Mouse (Mus musculus) liver, embryonic 11.5 days (tissue): ENCODE data around the gene Tssk2. TPM values are rescaled to one million over a fixed set of nuclear protein-coding genes. Genes with fewer than 3 reads are reported as not detected.

ENCODE experiments used
- ATAC-seq: fragments of 200-750 bp; cut with Nextera tagmentation; replicated peaks from 2 replicates; pipeline ENCODE4 v1.8.0; 2017; ENCODE audit warnings: moderate number of reproducible peaks, mild to moderate bottlenecking, moderate TSS enrichment, moderate library complexity; ENCODE audit not compliant: low FRiP score
- DNase-seq: peaks from one replicate; pipeline ENCODE4 v3.0.0-alpha.2; 2017; ENCODE audit warnings: low spot score
- H3K27ac ChIP-seq: fragments of 300-500 bp; sonication (generic); 2 replicates; pipeline ENCODE4 v1.5.1; 2014; ENCODE audit warnings: mild to moderate bottlenecking, low read depth, low read length, control low read depth
- H3K27me3 ChIP-seq: fragments of 300-500 bp; sonication (generic); replicated peaks from 2 replicates; pipeline ENCODE4 v1.6.1; 2014; ENCODE audit warnings: low read length, mixed read lengths; ENCODE audit not compliant: control insufficient read depth, insufficient read depth
- H3K36me3 ChIP-seq: fragments of 300-500 bp; sonication (generic); 2 replicates; pipeline ENCODE4 v1.6.1; 2014; ENCODE audit warnings: mild to moderate bottlenecking, low read length, moderate library complexity, mixed read lengths; ENCODE audit not compliant: control insufficient read depth, insufficient read depth
- H3K4me1 ChIP-seq: fragments of 300-500 bp; sonication (generic); replicated peaks from 2 replicates; pipeline ENCODE4 v1.6.1; 2014; ENCODE audit warnings: low read length, mixed read lengths; ENCODE audit not compliant: control insufficient read depth, insufficient read depth
- H3K4me2 ChIP-seq: fragments of 300-500 bp; sonication (generic); 2 replicates; pipeline ENCODE4 v1.6.1; 2014; ENCODE audit warnings: mild to moderate bottlenecking, control low read depth, moderate library complexity
- H3K4me3 ChIP-seq: fragments of 300-500 bp; sonication (generic); 2 replicates; pipeline ENCODE4 v1.5.1; 2014; ENCODE audit warnings: low read depth, low read length, control low read depth
- H3K9ac ChIP-seq: fragments of 300-500 bp; sonication (generic); 2 replicates; pipeline ENCODE4 v1.6.1; 2014; ENCODE audit warnings: low read depth, low read length, control low read depth
- H3K9me3 ChIP-seq: fragments of 300-500 bp; sonication (generic); 2 replicates; pipeline ENCODE4 v1.6.1; 2016; ENCODE audit warnings: low read length, inconsistent platforms, mixed read lengths; ENCODE audit not compliant: control insufficient read depth
- WGBS: fragments of 180-500 bp; shearing (Covaris S2); extraction: QIAGEN DNeasy Blood & Tissue Kit; methylation state at CpG from one replicate; pipeline ENCODE4 v1.1.7; 2014; 5-methylcytosine and 5-hydroxymethylcytosine counted together
- polyA plus RNA-seq: library from polyadenylated mRNA; unstranded; fragments of >200 nt; fragmentation: Nextera tagmentation; extraction: Ambion mirVana; gene quantifications from 2 replicates; pipeline ENCODE4 v1.2.1, GENCODE M21; 2014

The Tssk2 gene
- polyA plus RNA-seq, 1 experiment from 2014 or later = 0.12 TPM

- Histone ChIP-seq H3K27ac (peak overlapping the region; percentile 94; the same call in 1 of the 2 replicates), H3K9me3 (no peaks in the 10 kb centered on the region), H3K4me2 (peak overlapping the region; percentile 98), H3K9ac (peak overlapping the region; percentile 30), H3K4me3 (peak overlapping the region; percentile 88; the same call in 1 of the 2 replicates), H3K4me1 (peaks cover 20% of the 10 kb centered on the region), H3K36me3 (peaks cover 6% of the 10 kb centered on the region; the same call in 1 of the 2 replicates), H3K27me3 (peaks cover 24% of the 10 kb centered on the region)
- ATAC-seq = no peak
- DNase-seq = no peak
- 14% methylated on average over 20 of the region's 20 CpGs for WGBS
These were observed 22.1 kb downstream of the Tssk2 start for GRCm38 (mm10) chr16:17920586-17920985.

DNA sequence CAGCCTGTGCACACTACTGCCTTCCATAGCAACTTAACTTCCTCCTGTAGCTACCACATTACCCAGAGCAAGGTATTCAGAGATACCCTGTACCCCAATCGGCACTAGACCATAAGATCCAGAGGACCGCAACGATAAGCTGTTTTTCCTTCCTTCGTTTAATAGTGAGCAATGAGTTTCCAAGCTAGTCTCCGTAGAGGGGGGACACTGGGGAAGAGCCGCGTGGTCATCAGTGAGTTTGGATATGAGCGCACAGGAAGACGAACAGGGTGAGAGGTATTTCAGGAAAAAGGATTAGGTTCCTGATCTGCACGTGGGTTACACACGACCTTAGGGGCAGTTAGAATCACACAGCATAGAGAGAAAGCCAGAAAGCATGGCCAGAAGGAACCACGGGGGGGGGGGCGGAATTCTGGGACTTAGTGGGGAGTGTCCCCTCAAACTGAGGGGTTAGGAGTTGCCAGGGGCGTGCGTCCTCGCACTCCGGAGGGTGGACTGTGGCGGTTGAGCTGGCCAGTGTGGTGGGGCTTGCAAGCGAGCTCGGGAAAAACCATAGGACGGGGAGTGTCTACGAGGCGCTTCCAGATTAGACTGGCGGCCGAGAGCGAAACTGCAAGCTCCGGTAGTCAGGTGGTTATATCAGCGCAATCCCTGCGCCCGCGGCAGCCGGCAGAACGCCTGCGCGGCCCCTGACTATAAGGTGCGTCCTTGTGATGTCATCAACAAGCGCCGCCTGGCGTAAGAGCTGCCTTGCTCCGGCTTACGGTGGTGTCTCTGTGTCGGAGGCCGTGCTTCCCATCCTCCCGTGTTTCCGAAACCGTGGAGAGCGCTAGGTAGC is 23.1 kb downstream of the Tssk2 start:
- Histone ChIP-seq H3K27me3 (peaks cover 14% of the 10 kb centered on the region), H3K4me3 (peak overlapping the region; percentile 88), H3K9me3 (no peaks in the 10 kb centered on the region), H3K4me2 (peak overlapping the region; percentile 98), H3K9ac (peak overlapping the region; percentile 96), H3K4me1 (peaks cover 23% of the 10 kb centered on the region), H3K27ac (peak overlapping the region; percentile 94), H3K36me3 (peaks cover 13% of the 10 kb centered on the region)
- ATAC-seq = peak; percentile 93
- DNase-seq = peak; percentile 92
- WGBS = 2% methylated on average over 47 of the region's 47 CpGs

DNA sequence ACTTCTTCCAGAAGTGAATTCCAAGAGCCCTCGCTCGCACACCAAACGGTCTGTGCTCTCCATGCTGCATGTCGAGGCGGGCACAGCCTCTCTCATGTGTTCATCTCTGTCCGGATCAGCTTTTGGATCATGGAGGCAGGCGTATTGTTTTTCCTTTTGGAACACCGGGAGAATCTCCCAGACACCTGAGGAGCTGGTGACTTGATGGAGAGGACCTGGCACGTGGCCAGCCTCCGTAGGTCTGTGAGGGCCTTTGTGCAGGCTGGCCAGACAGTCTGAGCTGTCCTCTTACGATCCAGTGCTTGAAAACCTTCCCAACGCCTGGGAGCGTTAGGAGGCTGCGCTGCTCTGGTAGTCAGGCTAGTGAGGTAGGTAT is 23.7 kb downstream of the Tssk2 start:
- H3K4me2 ChIP-seq = peak overlapping the region; percentile 98
- H3K36me3 ChIP-seq = peaks cover 13% of the 10 kb centered on the region
- peaks cover 28% of the 10 kb centered on the region for H3K4me1 ChIP-seq
- WGBS = 1% methylated on average over 14 of the region's 14 CpGs
- peaks cover 9% of the 10 kb centered on the region for H3K27me3 ChIP-seq
- ATAC-seq (no peak), DNase-seq (no peak)
- H3K9me3 ChIP-seq = no peaks in the 10 kb centered on the region
- peak overlapping the region; percentile 96 for H3K9ac ChIP-seq
- H3K27ac ChIP-seq = peak overlapping the region; percentile 94
- peak overlapping the region; percentile 88 for H3K4me3 ChIP-seq

- H3K27me3 ChIP-seq = no peaks in the 10 kb centered on the region
- ATAC-seq (peak; percentile 31), DNase-seq (no peak)
- peaks cover 23% of the 10 kb centered on the region for H3K4me1 ChIP-seq
- peak overlapping the region; percentile 98 for H3K27ac ChIP-seq
- peak overlapping the region; percentile 91 for H3K4me3 ChIP-seq
- WGBS = under 1% methylated on average over 72 of the region's 72 CpGs
- peak overlapping the region; percentile 88 for H3K9ac ChIP-seq
- no peaks in the 10 kb centered on the region for H3K9me3 ChIP-seq
- H3K36me3 ChIP-seq = peaks cover 13% of the 10 kb centered on the region
- H3K4me2 ChIP-seq = peak overlapping the region; percentile 95
These were observed 29.1 kb downstream of the Tssk2 start for GRCm38 (mm10) chr16:17927351-17928082.

DNA sequence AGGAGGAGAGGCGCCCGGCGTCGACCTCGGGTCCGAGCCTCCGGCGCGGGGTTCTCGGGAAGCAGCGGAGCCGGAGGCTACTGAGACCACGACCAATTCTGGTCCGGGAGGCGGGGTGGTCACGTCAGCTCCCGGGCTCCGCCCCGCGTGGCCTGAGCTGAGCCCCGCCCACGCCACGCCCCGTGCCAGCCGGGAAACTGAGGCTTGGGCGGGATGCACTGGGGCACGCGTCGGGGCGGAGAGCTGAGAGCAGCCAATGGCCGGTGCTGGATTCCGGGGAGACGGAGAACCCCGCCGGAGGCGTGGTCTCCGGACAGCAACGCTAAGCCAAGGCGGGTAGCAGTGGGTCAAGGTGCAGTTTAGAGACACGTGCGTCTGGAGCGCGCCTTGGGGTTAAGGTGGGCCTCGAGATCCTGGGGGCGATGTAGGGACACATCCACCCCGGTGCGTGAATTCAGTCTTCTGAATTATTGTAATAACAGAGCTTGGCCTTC is 29.7 kb downstream of the Tssk2 start, which contains the start of gene Slc25a1:
TSS of gene Slc25a1 (minus strand) at position 133 of the 494 bp plus-strand sequence.
- peak within 1 kb of the TSS; percentile 95 for H3K4me2 ChIP-seq
- under 1% methylated on average over 47 of the region's 47 CpGs for WGBS
- H3K9ac ChIP-seq = peak within 1 kb of the TSS; percentile 88
- no peaks in the 10 kb centered on the region for H3K9me3 ChIP-seq
- no peaks in the 10 kb centered on the region for H3K27me3 ChIP-seq
- peak within 1 kb of the TSS; percentile 98 for H3K27ac ChIP-seq
- DNase-seq (peak; percentile 88), ATAC-seq (peak; percentile 84)
- H3K36me3 ChIP-seq = peaks cover 13% of the 10 kb centered on the region
- peak within 1 kb of the TSS; percentile 91 for H3K4me3 ChIP-seq
- H3K4me1 ChIP-seq = peaks cover 19% of the 10 kb centered on the region

- Histone ChIP-seq H3K27me3 (no peaks in the 10 kb centered on the region), H3K4me3 (peak overlapping the region; percentile 91), H3K9me3 (no peaks in the 10 kb centered on the region), H3K4me1 (peaks cover 15% of the 10 kb centered on the region), H3K27ac (peak overlapping the region; percentile 98), H3K36me3 (peaks cover 13% of the 10 kb centered on the region), H3K9ac (peak overlapping the region; percentile 88), H3K4me2 (peak overlapping the region; percentile 95)
- ATAC-seq (peak; percentile 67), DNase-seq (peak; percentile 80)
- under 1% methylated on average over 9 of the region's 9 CpGs for WGBS
These were observed 30.2 kb downstream of the Tssk2 start for GRCm38 (mm10) chr16:17928627-17929104.

DNA sequence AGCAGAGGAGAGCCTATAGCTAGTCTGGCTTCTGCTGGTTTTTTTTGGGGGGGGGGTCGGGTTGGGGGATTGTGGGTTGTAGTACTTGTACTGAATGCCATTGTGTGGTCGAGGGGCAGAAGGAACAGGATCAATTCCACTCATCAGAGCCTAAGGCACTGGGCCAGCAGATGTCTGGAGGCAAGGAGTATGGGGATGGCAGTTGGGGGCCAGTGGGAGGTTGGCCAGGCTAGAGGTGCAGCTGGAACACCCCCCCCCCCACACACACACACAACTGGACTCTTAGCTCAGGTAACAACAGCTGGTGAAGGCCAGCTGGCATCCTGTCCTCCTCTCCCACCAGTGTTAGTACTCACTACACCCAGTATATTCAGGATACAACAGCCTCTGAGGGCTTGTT is 30.8 kb downstream of the Tssk2 start:
- Histone ChIP-seq H3K9me3 (no peaks in the 10 kb centered on the region), H3K36me3 (peaks cover 13% of the 10 kb centered on the region), H3K27ac (peak overlapping the region; percentile 98), H3K4me3 (peak overlapping the region; percentile 91; the same call in 1 of the 2 replicates), H3K27me3 (no peaks in the 10 kb centered on the region), H3K4me1 (peaks cover 20% of the 10 kb centered on the region), H3K9ac (peak overlapping the region; percentile 88), H3K4me2 (peak overlapping the region; percentile 95)
- no peak for ATAC-seq
- WGBS = 24% methylated on average over 2 of the region's 2 CpGs
- DNase-seq = no peak

GRCm38 (mm10) chr16:17929631-17930030 is 31.2 kb downstream of the Tssk2 start:
- DNase-seq = no peak
- WGBS = 73% methylated on average over 2 of the region's 2 CpGs
- no peak for ATAC-seq
- peak overlapping the region; percentile 88 for H3K9ac ChIP-seq
- peaks cover 13% of the 10 kb centered on the region for H3K36me3 ChIP-seq
- H3K27me3 ChIP-seq = no peaks in the 10 kb centered on the region
- H3K4me1 ChIP-seq = peaks cover 23% of the 10 kb centered on the region
- H3K9me3 ChIP-seq = no peaks in the 10 kb centered on the region
- peak overlapping the region; percentile 98; the same call in 1 of the 2 replicates for H3K27ac ChIP-seq
- H3K4me2 ChIP-seq = no peak overlapping the region
- no peak overlapping the region for H3K4me3 ChIP-seq
